Mouse (Mus musculus) forebrain, embryonic 14.5 days (tissue): ENCODE data around the gene Lgr6. TPM values are rescaled to one million over a fixed set of nuclear protein-coding genes. Genes with fewer than 3 reads are reported as not detected.

Experiments used
- ATAC-seq: fragments of 200-750 bp; cut with Nextera tagmentation; 2 replicates; pipeline ENCODE4 v1.8.0; 2017; ENCODE audit warnings: mild to moderate bottlenecking, moderate library complexity
- DNase-seq: peaks from one replicate; pipeline ENCODE4 v3.0.0-alpha.2; 2015; ENCODE audit warnings: low spot score
- H3K27ac ChIP-seq: fragments of 300-500 bp; sonication (generic); 2 replicates; pipeline ENCODE4 v1.5.1; 2014; ENCODE audit warnings: low read depth, mild to moderate bottlenecking, control low read depth, low read length, moderate library complexity
- H3K27me3 ChIP-seq: fragments of 300-500 bp; sonication (generic); replicated peaks from 2 replicates; pipeline ENCODE4 v1.6.1; 2014; ENCODE audit warnings: low read length, control low read depth, mixed read lengths; ENCODE audit not compliant: control insufficient read depth, insufficient read depth
- H3K36me3 ChIP-seq: fragments of 300-500 bp; sonication (generic); 2 replicates; pipeline ENCODE4 v1.6.1; 2014; ENCODE audit warnings: low read length, control low read depth; ENCODE audit not compliant: control insufficient read depth, insufficient read depth
- H3K4me1 ChIP-seq: fragments of 300-500 bp; sonication (generic); 2 replicates; pipeline ENCODE4 v1.6.1; 2014; ENCODE audit warnings: antibody characterized with exemption, low read length, control low read depth; ENCODE audit not compliant: control insufficient read depth, insufficient read depth
- H3K4me2 ChIP-seq: fragments of 300-500 bp; sonication (generic); 2 replicates; pipeline ENCODE4 v1.6.1; 2014; ENCODE audit warnings: mild to moderate bottlenecking, control low read depth, low read length
- H3K4me3 ChIP-seq: fragments of 300-500 bp; sonication (generic); 2 replicates; pipeline ENCODE4 v1.5.1; 2014; ENCODE audit warnings: low read depth, low read length, control low read depth
- H3K9ac ChIP-seq: fragments of 300-500 bp; sonication (generic); 2 replicates; pipeline ENCODE4 v1.6.1; 2014; ENCODE audit warnings: mild to moderate bottlenecking, low read length, control low read depth, moderate library complexity
- H3K9me3 ChIP-seq: fragments of 300-500 bp; sonication (generic); replicated peaks from 2 replicates; pipeline ENCODE4 v1.6.1; 2016; ENCODE audit warnings: low read length, control low read depth, mixed read lengths; ENCODE audit not compliant: control insufficient read depth
- WGBS: fragments of 180-500 bp; shearing (Covaris S2); extraction: QIAGEN DNeasy Blood & Tissue Kit; methylation state at CpG from one replicate; pipeline ENCODE4 v1.1.7; 2014; 5-methylcytosine and 5-hydroxymethylcytosine counted together
- polyA plus RNA-seq: library from polyadenylated mRNA; unstranded; fragments of >200 nt; fragmentation: Nextera tagmentation; extraction: Ambion mirVana; gene quantifications from 2 replicates; pipeline ENCODE4 v1.2.1, GENCODE M21; 2014

The Lgr6 gene
- polyA plus RNA-seq, 1 experiment from 2014 or later = 0.48 TPM

DNA sequence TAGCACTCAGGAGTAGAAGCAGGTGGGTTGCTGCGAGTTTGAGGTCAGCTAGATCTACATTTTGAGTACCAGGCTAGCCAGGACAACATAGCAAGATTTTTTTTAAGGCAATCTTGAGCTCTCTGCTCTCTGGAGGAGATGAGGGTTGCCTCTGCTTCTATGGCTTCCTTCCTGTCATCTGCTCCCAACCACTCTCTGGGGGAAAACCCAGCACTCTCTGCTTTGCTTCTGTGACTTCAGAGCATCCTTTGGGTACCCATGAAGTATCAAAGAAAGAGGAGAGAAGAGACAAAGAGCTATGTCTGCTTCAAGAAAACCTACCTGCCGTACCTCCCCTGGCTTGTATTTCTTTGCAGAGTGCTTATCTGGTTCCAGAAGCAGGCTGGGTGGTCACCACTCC, 38.9 kb upstream of the Lgr6 start:
- no peak overlapping the region for H3K27ac ChIP-seq
- no peak for DNase-seq
- H3K9ac ChIP-seq = no peak overlapping the region
- H3K9me3 ChIP-seq = no peaks in the 10 kb centered on the region
- 71% methylated on average over 2 of the region's 2 CpGs for WGBS
- no peaks in the 10 kb centered on the region for H3K27me3 ChIP-seq
- H3K4me2 ChIP-seq = no peak overlapping the region
- ATAC-seq = no peak
- H3K4me1 ChIP-seq = peaks cover 11% of the 10 kb centered on the region
- H3K36me3 ChIP-seq = no peaks in the 10 kb centered on the region
- no peak overlapping the region for H3K4me3 ChIP-seq

DNA sequence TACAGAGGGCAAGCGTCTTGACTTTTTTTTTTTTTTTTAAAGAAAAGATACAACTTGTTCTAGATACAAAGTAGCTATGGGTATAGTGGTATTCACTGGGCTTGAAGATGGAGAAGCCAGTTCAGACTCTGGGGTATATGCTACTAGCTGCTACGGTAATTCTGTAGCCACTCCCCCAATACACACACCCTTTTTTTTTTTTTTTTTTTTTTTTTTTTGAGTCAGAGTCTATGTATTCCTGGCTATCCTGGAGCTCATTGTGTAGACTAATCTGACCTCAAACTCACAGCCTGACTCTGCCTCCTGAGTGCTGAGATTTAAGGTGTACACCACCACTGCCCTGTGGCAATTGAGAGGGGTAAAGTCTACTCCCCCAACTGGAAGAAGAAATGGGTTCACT, 37.4 kb upstream of the Lgr6 start:
- Histone ChIP-seq H3K27me3 (no peaks in the 10 kb centered on the region), H3K9me3 (no peaks in the 10 kb centered on the region), H3K27ac (no peak overlapping the region), H3K4me3 (no peak overlapping the region), H3K4me1 (no peaks in the 10 kb centered on the region), H3K9ac (no peak overlapping the region), H3K4me2 (no peak overlapping the region), H3K36me3 (no peaks in the 10 kb centered on the region)
- DNase-seq (no peak), ATAC-seq (no peak)
- 63% methylated on average over 2 of the region's 2 CpGs for WGBS

DNA sequence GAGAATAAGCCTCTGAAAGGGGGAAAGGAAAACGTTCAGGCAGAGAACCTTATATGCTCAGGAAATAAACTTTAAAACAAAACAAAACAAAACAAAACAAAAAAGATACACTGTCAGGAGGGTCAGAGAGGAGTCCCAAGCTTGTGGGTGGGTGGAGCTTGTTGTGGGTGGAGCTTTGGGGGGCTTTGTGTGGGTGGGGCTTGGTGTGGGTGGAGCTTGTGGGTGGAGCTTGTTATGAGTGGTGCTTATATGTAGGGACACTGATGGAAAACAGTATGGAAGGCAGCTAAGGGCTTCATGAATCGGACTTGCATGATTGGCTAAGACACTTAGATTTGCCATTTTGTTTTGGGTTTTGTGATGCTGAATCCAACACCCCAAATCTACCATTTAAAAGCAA, 34.8 kb upstream of the Lgr6 start:
- ATAC-seq (no peak), DNase-seq (no peak)

DNA sequence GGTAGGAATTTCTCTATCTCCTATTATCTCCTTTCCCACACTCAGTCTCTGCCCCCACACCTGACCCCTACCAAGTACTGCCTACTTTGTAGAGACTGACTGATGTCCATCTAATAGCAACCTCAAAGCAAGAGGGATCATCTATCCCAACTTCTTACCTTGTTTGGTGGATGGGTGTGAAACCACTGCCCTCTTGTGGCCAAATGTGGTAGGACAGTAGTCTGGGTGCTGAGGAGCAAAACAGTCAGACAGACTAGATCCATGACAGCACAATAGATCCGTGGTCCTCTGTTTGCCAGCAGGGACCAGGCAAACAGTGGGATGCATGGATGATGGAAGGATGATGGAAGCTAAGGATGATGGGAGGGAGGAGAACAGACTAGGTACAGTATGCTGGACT, 31.4 kb upstream of the Lgr6 start:
- H3K9ac ChIP-seq = no peak overlapping the region
- no peaks in the 10 kb centered on the region for H3K36me3 ChIP-seq
- H3K9me3 ChIP-seq = no peaks in the 10 kb centered on the region
- no peaks in the 10 kb centered on the region for H3K4me1 ChIP-seq
- no peak overlapping the region for H3K4me2 ChIP-seq
- no peak overlapping the region for H3K4me3 ChIP-seq
- no peak overlapping the region for H3K27ac ChIP-seq
- ATAC-seq (peak; percentile 61), DNase-seq (peak; percentile 81)
- WGBS = 3% methylated on average over 1 of the region's 1 CpGs
- no peaks in the 10 kb centered on the region for H3K27me3 ChIP-seq

More for the DNA sequence above, 34.8 kb upstream of the Lgr6 start:
- H3K27me3 ChIP-seq = no peaks in the 10 kb centered on the region
- no peaks in the 10 kb centered on the region for H3K4me1 ChIP-seq
- H3K9ac ChIP-seq = no peak overlapping the region
- no peak overlapping the region for H3K4me2 ChIP-seq
- no peak overlapping the region for H3K27ac ChIP-seq
- no peak overlapping the region for H3K4me3 ChIP-seq
- 73% methylated on average over 2 of the region's 2 CpGs for WGBS
- no peaks in the 10 kb centered on the region for H3K36me3 ChIP-seq
- no peaks in the 10 kb centered on the region for H3K9me3 ChIP-seq

DNA sequence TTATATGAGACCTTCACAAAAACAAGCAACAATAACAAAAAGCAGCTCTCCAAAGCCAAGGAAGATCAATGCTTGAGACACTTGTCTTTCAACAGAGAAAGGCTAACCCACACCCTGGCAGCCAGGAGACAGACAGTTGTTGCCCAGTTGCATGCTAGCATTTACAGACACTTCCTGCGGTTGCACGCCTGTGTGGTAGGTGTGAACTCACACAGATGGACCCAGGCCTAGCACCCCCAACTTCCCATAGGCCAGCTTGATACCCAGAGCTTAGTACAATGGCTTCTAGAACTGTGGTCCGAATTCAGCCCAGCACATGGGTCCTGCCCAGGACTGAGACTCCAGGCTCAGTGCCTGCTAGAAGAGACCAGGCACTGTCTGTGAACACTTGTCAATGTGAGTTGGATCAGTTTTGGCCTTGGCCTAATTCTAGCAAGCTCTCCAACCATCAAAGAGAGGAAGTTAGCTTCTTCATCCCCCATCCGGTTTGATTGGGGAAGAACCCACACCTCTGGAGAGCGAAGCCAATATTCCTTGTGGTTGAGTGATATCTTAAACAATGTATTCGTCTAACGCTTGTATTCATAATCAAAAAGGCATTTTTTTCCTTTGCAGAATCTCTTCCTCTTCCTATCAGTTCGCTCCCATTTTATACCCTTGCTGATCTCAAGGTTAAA, 30.2 kb upstream of the Lgr6 start:
- Histone ChIP-seq H3K4me3 (no peak overlapping the region), H3K4me1 (no peaks in the 10 kb centered on the region), H3K4me2 (no peak overlapping the region), H3K9ac (no peak overlapping the region), H3K27me3 (no peaks in the 10 kb centered on the region), H3K27ac (no peak overlapping the region), H3K9me3 (no peaks in the 10 kb centered on the region), H3K36me3 (no peaks in the 10 kb centered on the region)
- 90% methylated on average over 8 of the region's 8 CpGs for WGBS
- ATAC-seq (no peak), DNase-seq (no peak)

GRCm38 (mm10) chr1:135133678-135134435, 28.8 kb upstream of the Lgr6 start:
- ATAC-seq (no peak), DNase-seq (no peak)
- WGBS = 87% methylated on average over 10 of the region's 10 CpGs
- no peak overlapping the region for H3K9ac ChIP-seq
- no peaks in the 10 kb centered on the region for H3K27me3 ChIP-seq
- no peaks in the 10 kb centered on the region for H3K9me3 ChIP-seq
- H3K36me3 ChIP-seq = no peaks in the 10 kb centered on the region
- no peak overlapping the region for H3K4me3 ChIP-seq
- no peak overlapping the region for H3K4me2 ChIP-seq
- no peak overlapping the region for H3K27ac ChIP-seq
- no peaks in the 10 kb centered on the region for H3K4me1 ChIP-seq

DNA sequence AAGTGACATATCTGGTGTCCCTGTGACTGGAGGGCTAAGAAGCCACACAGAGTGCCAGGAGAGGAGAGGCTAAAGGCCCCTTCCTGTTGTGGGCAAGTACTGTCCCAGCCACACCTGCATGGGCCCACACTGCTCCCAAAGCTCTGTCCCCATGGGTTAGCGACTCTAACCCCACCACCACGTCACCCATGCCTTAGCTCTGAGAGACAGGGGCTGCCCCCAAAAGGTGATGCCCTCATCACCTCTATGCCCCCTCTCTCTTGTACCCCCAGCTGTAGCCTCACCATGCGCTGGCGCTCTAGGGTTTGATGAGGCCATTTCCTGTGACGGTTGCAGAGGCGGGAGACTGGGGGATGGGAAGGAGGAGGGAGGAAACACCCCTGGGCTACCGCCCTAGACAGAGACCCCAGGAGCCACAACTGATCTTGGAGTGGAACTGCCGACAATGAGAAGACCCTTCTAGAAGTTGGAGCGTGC, 27.9 kb upstream of the Lgr6 start:
- Histone ChIP-seq H3K9me3 (no peaks in the 10 kb centered on the region), H3K4me3 (no peak overlapping the region), H3K4me2 (no peak overlapping the region), H3K27me3 (no peaks in the 10 kb centered on the region), H3K27ac (no peak overlapping the region), H3K9ac (no peak overlapping the region), H3K36me3 (no peaks in the 10 kb centered on the region), H3K4me1 (no peaks in the 10 kb centered on the region)
- ATAC-seq (no peak), DNase-seq (no peak)
- WGBS = 82% methylated on average over 9 of the region's 9 CpGs

DNA sequence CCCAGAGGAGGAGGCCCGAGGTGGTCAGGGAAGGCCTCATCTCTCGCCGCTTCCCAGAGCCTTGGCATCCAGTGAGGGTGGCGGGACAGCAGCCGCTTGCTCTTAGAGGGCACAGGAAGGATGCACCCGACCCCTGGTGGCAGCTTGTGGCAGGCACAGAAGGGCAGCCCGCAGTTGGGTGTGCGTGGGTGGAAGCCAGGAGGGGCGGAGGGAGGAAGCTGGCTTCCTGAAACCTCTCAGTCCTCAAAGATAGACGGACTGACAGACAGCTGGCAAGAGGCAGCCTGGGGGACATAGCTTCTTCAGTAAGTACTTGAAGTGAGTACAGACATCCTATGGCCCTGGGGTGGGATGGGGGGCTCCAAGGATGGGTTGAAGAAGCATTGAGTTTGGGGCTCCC, 27.4 kb upstream of the Lgr6 start, which contains the start of gene Ptpn7:
Gene Ptpn7, plus strand, starts transcription at position 228 of the 400 bp plus-strand sequence.
- H3K4me2 ChIP-seq = no peak within 1 kb of the TSS
- no peak for ATAC-seq
- H3K27me3 ChIP-seq = no peaks in the 10 kb centered on the region
- no peak within 1 kb of the TSS for H3K4me3 ChIP-seq
- no peaks in the 10 kb centered on the region for H3K4me1 ChIP-seq
- H3K36me3 ChIP-seq = no peaks in the 10 kb centered on the region
- H3K9ac ChIP-seq = no peak within 1 kb of the TSS
- no peak for DNase-seq
- WGBS = 38% methylated on average over 10 of the region's 10 CpGs
- H3K9me3 ChIP-seq = no peaks in the 10 kb centered on the region
- H3K27ac ChIP-seq = no peak within 1 kb of the TSS

DNA sequence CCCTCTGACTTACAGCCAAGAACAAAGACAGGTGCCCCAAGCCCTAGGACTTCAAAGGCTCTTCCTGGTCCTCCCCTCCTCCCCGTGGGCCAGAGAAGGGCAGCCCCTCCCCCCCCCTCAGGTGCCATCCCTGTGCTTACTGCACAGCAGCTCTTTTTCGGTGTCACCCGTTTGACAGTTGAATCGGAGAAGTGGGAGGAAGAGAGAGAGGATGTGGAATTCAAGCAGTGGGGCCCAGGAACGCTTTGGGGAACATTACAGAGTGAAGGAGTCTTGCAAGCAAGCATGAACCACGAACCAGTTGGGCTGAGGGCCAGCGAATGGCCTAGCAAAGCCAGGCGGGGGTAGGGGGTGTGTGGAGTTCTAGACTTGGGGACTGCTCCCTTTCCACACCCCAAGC, 26.5 kb upstream of the Lgr6 start:
- no peaks in the 10 kb centered on the region for H3K36me3 ChIP-seq
- 59% methylated on average over 8 of the region's 8 CpGs for WGBS
- no peak overlapping the region for H3K4me2 ChIP-seq
- no peaks in the 10 kb centered on the region for H3K4me1 ChIP-seq
- H3K4me3 ChIP-seq = no peak overlapping the region
- no peak overlapping the region for H3K9ac ChIP-seq
- no peak overlapping the region for H3K27ac ChIP-seq
- ATAC-seq = no peak
- no peaks in the 10 kb centered on the region for H3K9me3 ChIP-seq
- no peak for DNase-seq
- no peaks in the 10 kb centered on the region for H3K27me3 ChIP-seq
